Mouse (Mus musculus): Measurements from ENCODE around the gene Obscn.

Gene Obscn

GRCm38 (mm10) chr11:59051031-59051430 lies 85.2 kb downstream of the Obscn start:
- no peak for DNase-seq (ENCODE audit: low read depth, low spot score)
- H3K27me3 ChIP-seq (ENCODE audit: control insufficient read depth, insufficient read depth, low read length, poor library complexity, severe bottlenecking), result no peaks in the 10 kb centered on the region
- H3K36me3 ChIP-seq (ENCODE audit: control insufficient read depth, insufficient read depth, low read length, poor library complexity, severe bottlenecking), result no peaks in the 10 kb centered on the region

GRCm38 (mm10) chr11:59044703-59045330 lies 91.4 kb downstream of the Obscn start:
- no peak for DNase-seq (ENCODE audit: low read depth, low spot score)
- no peaks in the 10 kb centered on the region for H3K27me3 ChIP-seq (ENCODE audit: control insufficient read depth, insufficient read depth, low read length, poor library complexity, severe bottlenecking)
- H3K36me3 ChIP-seq (ENCODE audit: control insufficient read depth, insufficient read depth, low read length, poor library complexity, severe bottlenecking), result no peaks in the 10 kb centered on the region

- H3K27me3 ChIP-seq (ENCODE audit: control insufficient read depth, insufficient read depth, low read length, poor library complexity, severe bottlenecking), result no peaks in the 10 kb centered on the region
- DNase-seq (ENCODE audit: low read depth, low spot score), result peak; percentile 16
These were observed 107.2 kb downstream of the Obscn start for GRCm38 (mm10) chr11:59029003-59029402.

GRCm38 (mm10) chr11:59026411-59026810 lies 109.8 kb downstream of the Obscn start:
- DNase-seq (ENCODE audit: low read depth, low spot score), result no peak
- Histone ChIP-seq H3K27me3 (ENCODE audit: control insufficient read depth, insufficient read depth, low read length, poor library complexity, severe bottlenecking) (no peaks in the 10 kb centered on the region), H3K36me3 (ENCODE audit: control insufficient read depth, insufficient read depth, low read length, poor library complexity, severe bottlenecking) (no peaks in the 10 kb centered on the region)

More at GRCm38 (mm10) chr11:59029003-59029402, 107.2 kb downstream of the Obscn start:
- H3K36me3 ChIP-seq (ENCODE audit: control insufficient read depth, insufficient read depth, low read length, poor library complexity, severe bottlenecking), result no peaks in the 10 kb centered on the region

GRCm38 (mm10) chr11:59015052-59015451 lies 121.2 kb downstream of the Obscn start:
- H3K27me3 ChIP-seq (ENCODE audit: control insufficient read depth, insufficient read depth, low read length, poor library complexity, severe bottlenecking), result no peaks in the 10 kb centered on the region
- DNase-seq (ENCODE audit: low read depth, low spot score), result peak; percentile 47

GRCm38 (mm10) chr11:59002327-59003079 lies 133.7 kb downstream of the Obscn start:
- no peaks in the 10 kb centered on the region for H3K36me3 ChIP-seq (ENCODE audit: control insufficient read depth, insufficient read depth, low read length, poor library complexity, severe bottlenecking)
- H3K27me3 ChIP-seq (ENCODE audit: control insufficient read depth, insufficient read depth, low read length, poor library complexity, severe bottlenecking), result no peaks in the 10 kb centered on the region
- DNase-seq (ENCODE audit: low read depth, low spot score), result no peak

More at GRCm38 (mm10) chr11:59015052-59015451, 121.2 kb downstream of the Obscn start:
- no peaks in the 10 kb centered on the region for H3K36me3 ChIP-seq (ENCODE audit: control insufficient read depth, insufficient read depth, low read length, poor library complexity, severe bottlenecking)

GRCm38 (mm10) chr11:59000635-59001034 lies 135.6 kb downstream of the Obscn start:
- Histone ChIP-seq H3K27me3 (ENCODE audit: control insufficient read depth, insufficient read depth, low read length, poor library complexity, severe bottlenecking) (no peaks in the 10 kb centered on the region), H3K36me3 (ENCODE audit: control insufficient read depth, insufficient read depth, low read length, poor library complexity, severe bottlenecking) (no peaks in the 10 kb centered on the region)
- no peak for DNase-seq (ENCODE audit: low read depth, low spot score)

- no peaks in the 10 kb centered on the region for H3K27me3 ChIP-seq (ENCODE audit: control insufficient read depth, insufficient read depth, low read length, poor library complexity, severe bottlenecking)
- no peak for DNase-seq (ENCODE audit: low read depth, low spot score)
- no peaks in the 10 kb centered on the region for H3K36me3 ChIP-seq (ENCODE audit: control insufficient read depth, insufficient read depth, low read length, poor library complexity, severe bottlenecking)
These were observed 136.4 kb downstream of the Obscn start for GRCm38 (mm10) chr11:58999830-59000229.

GRCm38 (mm10) chr11:58999158-58999557 lies 137.0 kb downstream of the Obscn start:
- Histone ChIP-seq H3K27me3 (ENCODE audit: control insufficient read depth, insufficient read depth, low read length, poor library complexity, severe bottlenecking) (no peaks in the 10 kb centered on the region), H3K36me3 (ENCODE audit: control insufficient read depth, insufficient read depth, low read length, poor library complexity, severe bottlenecking) (no peaks in the 10 kb centered on the region)
- DNase-seq (ENCODE audit: low read depth, low spot score), result no peak

- Histone ChIP-seq H3K36me3 (ENCODE audit: control insufficient read depth, insufficient read depth, low read length, poor library complexity, severe bottlenecking) (no peaks in the 10 kb centered on the region), H3K27me3 (ENCODE audit: control insufficient read depth, insufficient read depth, low read length, poor library complexity, severe bottlenecking) (no peaks in the 10 kb centered on the region)
- DNase-seq (ENCODE audit: low read depth, low spot score), result no peak
These were observed 138.7 kb downstream of the Obscn start for GRCm38 (mm10) chr11:58997541-58997940.

- Histone ChIP-seq H3K27me3 (ENCODE audit: control insufficient read depth, insufficient read depth, low read length, poor library complexity, severe bottlenecking) (no peaks in the 10 kb centered on the region), H3K36me3 (ENCODE audit: control insufficient read depth, insufficient read depth, low read length, poor library complexity, severe bottlenecking) (no peaks in the 10 kb centered on the region)
- DNase-seq (ENCODE audit: low read depth, low spot score), result peak; percentile 65
These were observed 140.3 kb downstream of the Obscn start for GRCm38 (mm10) chr11:58995807-58996370.

GRCm38 (mm10) chr11:58995061-58995806 lies 141.0 kb downstream of the Obscn start:
- Histone ChIP-seq H3K36me3 (ENCODE audit: control insufficient read depth, insufficient read depth, low read length, poor library complexity, severe bottlenecking) (peaks cover under 1% of the 10 kb centered on the region; the same call in 1 of the 2 replicates), H3K27me3 (ENCODE audit: control insufficient read depth, insufficient read depth, low read length, poor library complexity, severe bottlenecking) (no peaks in the 10 kb centered on the region)
- DNase-seq (ENCODE audit: low read depth, low spot score), result no peak

- peak; percentile 72 for DNase-seq (ENCODE audit: low read depth, low spot score)
- Histone ChIP-seq H3K36me3 (ENCODE audit: control insufficient read depth, insufficient read depth, low read length, poor library complexity, severe bottlenecking) (peaks cover 5% of the 10 kb centered on the region), H3K27me3 (ENCODE audit: control insufficient read depth, insufficient read depth, low read length, poor library complexity, severe bottlenecking) (no peaks in the 10 kb centered on the region)
These were observed 141.8 kb downstream of the Obscn start for GRCm38 (mm10) chr11:58994337-58994826.

GRCm38 (mm10) chr11:58993091-58993670 lies 143.0 kb downstream of the Obscn start:
- peak; percentile 47 for DNase-seq (ENCODE audit: low read depth, low spot score)
- peaks cover 10% of the 10 kb centered on the region for H3K36me3 ChIP-seq (ENCODE audit: control insufficient read depth, insufficient read depth, low read length, poor library complexity, severe bottlenecking)
- H3K27me3 ChIP-seq (ENCODE audit: control insufficient read depth, insufficient read depth, low read length, poor library complexity, severe bottlenecking), result no peaks in the 10 kb centered on the region

Measured in splenic B cell, adult 2 months (primary cell).